Mouse (Mus musculus) olfactory bulb, adult 2 months (tissue): ENCODE data around the gene Sept6.

ENCODE experiments used
- CTCF ChIP-seq: fragments of 200-500 bp; IDR thresholded peaks from 2 replicates; pipeline ENCODE4 v1.5.1; 2012; ENCODE audit warnings: low read depth, mild to moderate bottlenecking, low read length, moderate library complexity; ENCODE audit not compliant: insufficient read depth
- POLR2A ChIP-seq: fragments of 200-500 bp; IDR thresholded peaks from 2 replicates; pipeline ENCODE4 v1.6.1; 2012; ENCODE audit warnings: mild to moderate bottlenecking, low read depth, low read length, moderate library complexity; ENCODE audit not compliant: insufficient read depth

DNA sequence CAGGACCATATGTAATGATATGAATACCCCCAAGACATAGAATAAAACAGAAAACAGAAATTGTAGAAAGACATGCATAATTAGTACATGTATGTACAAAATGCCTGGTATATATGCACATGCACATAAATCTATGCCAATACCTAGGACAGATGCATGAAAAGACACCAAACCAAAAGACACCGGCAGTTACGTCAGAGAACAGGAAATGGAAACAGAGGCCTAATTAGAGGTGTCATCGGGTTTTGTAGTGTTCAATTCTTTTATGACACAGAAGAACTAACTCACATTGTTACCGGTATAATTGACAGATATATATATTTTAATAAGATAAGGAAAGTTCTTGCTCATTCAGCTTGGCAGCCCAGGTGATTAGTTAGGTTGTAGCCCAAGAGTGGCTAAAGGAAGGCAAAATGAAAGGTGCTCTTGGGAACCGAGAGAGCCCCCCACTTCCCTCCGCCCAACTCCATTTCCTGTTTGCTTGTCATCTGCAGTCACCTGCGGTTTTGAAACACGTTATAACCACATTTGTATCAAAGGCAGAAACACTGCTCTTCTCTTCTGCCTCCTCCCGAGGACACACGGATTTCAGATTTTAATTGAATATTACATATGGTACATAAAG is 10.9 kb downstream of the Sept6 start:
- TF ChIP-seq CTCF = no peak
- no peak for TF ChIP-seq POLR2A
